Mouse (Mus musculus): Measurements from ENCODE around the gene Zfp65.
"Not testable (repeated sequence)": the region's sequence is repeated elsewhere in the genome, so short reads cannot be mapped to it uniquely, and the experiment has no call there.

The Zfp65 gene

DNA sequence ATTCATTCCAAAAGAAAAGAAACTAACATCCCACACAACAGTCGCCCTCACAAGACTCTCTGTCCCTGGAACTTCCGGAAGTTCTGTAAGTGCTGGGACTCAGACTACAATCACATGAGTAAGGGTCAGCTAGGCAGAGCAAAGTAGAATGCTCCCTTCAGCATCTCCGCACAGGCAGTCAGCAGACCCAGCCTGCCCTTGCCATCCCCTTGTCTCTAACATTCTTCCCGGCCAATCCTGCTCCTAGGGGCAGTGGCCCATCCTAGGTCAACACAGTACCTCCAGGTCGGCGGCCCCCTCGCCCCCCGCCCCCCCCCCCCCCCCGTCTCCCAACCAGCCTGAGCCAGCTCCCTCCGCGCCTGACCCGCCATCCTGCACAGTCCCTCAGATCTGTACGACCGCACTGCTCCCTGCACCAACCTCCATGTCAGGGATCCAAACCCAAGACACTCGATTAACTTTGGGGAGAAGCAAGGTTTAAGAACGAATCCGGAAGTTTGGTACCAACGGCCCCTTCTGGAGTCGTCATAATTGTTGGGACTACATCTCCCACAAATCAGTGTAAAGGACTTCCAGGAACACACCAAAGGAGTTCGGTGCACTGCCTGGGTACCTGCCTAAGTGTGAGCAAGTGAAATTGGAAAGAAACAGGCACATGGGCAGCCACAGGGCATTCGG is at the start of gene Zfp65:
Zfp65 (minus strand) TSS at position 533 of the 678 bp plus-strand sequence.
- DNase-seq (ENCODE audit: low spot score) = peak; percentile 75

GRCm38 (mm10) chr13:67763031-67763768 is 34.2 kb upstream of the Zfp65 start:
- DNase-seq (ENCODE audit: low spot score) = no peak

DNA sequence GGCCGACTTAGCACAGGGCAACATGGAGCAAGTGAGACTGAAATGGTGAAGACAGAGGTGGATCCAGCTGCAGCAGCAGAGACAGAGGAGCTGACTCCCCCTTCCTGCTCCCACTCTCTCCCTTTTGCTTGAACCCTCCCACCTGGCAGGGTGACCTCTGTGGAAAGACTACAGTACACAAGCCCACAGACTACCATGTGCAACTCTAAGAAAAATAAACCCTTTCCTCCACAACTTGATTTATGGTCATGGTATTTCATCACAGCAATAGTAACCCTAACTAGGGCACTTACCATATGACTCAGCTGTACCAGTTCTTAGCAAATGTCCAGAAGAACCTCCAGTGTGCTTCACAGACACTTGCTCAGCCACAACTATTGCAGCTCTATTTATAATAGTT is 31.0 kb upstream of the Zfp65 start:
- no peak for DNase-seq (ENCODE audit: low spot score)

- no peak for DNase-seq (ENCODE audit: low spot score)
Measured at GRCm38 (mm10) chr13:67755761-67756160, 26.8 kb upstream of the Zfp65 start.

DNA sequence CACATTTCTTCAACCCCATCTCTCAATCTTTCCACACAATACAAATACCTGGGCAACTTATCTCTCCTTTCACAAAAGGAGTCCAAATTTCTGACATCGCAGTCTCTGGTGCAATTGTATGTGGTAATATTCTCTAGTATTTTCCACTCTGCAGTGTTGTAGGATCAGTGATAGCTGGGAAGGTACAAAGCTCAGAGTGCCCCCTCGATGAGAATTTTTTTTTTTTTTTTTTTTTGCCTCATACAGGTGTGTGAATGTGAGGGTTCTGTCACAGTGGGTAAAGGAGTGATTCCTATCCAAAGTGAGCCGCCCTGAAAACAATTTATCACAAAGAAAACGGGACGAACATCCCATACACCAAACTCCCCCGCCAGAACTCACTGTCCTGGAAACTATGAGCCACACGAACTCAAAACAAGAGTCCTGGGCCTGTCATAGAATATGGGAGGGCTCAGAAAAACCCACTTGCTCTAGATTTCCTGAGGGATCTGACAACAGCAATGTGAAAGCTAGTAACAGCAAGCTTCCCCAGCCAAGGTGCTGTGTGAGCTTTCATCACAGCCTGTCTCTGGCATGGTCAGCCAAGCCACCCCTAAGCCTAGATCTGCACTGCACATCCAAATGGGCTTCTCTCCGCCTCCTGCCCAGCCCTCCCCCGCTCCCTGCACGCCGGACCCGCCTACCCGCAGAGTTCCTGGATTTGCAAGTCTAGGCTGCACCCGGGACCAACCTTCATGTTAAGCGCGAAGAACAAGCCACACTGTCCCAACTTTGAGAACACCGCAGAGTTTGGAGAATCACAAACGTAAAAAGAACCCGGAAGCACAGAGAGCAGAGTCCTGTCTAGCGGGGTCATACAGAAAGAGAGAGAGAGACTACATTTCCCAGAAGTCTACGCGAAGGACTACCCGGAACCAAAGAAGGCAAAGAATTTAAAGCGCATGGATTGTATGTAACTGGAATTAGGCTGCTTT is 25.6 kb upstream of the Zfp65 start, which contains the start of gene Zfp85:
Zfp85 (minus strand) TSS at position 896 of the 974 bp plus-strand sequence.
- DNase-seq (ENCODE audit: low spot score) = peak; percentile 72

DNA sequence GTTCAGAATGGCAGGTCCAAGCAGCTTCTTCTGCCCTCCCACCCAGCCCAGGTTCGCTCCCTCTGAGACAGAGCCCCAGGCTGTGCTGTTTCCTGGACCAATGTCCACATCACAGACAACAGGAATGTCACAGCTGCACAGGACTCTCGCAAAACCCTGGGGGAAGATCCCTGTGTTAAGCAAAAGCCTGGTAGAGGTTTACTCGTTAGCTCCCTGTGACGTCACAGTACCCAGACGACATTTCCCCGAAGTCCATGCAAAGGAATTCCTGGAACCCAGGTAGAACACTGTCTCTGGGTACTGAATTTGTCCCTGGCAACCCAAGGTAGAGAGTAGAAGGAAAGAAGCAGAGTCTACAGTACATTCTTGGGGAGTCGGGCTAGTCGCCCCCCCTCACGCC is 14.9 kb upstream of the Zfp65 start:
- no peak for DNase-seq (ENCODE audit: low spot score)

DNA sequence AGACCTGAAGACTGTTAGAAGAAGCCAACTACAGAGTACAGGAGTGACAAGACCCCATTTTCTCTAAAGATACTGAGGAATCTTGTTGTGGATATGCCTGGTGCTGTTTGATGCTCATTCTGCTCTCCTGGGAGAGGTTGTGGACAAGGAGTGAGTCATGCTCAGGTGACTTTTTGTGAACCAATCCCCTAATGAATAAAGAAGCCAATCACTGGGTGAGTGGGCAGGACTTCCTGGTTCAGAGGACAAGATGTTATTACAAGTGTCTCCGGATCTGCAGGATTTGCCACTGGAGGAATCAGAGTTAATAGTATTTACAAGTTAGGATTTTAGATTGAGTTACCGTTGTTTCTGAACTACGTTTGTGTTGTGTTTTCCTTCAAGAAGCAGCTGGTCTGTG is 14.0 kb upstream of the Zfp65 start:
- no peak for DNase-seq (ENCODE audit: low spot score)

- DNase-seq (ENCODE audit: low spot score) = not testable (repeated sequence)
Measured at GRCm38 (mm10) chr13:67734391-67734790, 5.4 kb upstream of the Zfp65 start.

GRCm38 (mm10) chr13:67729441-67729840 is 468 bp upstream of the Zfp65 start:
- DNase-seq (ENCODE audit: low spot score) = peak; percentile 76

DNA sequence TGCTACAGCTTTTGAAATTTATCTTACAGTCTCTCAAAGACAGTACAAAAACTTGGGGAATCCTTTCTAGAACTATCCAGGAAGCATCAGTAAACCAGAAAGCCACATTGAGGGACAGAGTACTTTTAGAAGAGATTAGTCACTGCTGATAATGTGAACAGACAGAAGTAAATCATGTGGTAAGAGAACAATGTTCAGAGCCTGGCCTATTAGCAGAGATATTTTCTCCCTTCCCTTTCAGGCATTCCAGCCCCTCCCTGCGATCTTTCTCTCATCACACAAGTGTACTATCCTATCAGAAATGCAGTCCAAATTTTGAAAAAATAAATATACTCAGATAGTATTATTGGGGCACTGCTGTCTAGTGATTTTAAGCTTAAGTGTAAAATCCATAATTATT is 867 bp downstream of the Zfp65 start:
- DNase-seq (ENCODE audit: low spot score) = no peak

DNA sequence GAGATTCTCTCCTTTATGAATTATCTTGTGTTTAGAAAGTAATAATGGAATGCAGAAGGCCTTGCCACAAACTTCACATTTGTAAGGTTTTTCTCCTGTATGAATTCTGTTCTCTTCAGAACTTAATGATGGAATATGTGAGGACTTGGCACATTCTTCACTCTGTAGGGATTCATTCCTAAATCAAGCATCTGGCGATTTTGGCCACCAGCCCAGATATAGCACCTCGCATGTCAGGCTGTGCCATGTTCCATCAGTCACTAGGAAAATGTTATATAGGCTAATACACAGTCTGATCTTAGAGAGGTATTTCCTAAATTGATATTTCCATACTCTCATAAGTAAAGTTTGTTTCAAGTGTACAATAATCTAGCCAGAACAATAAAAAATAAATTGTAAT is 3.6 kb downstream of the Zfp65 start:
- DNase-seq (ENCODE audit: low spot score) = peak; percentile 26

GRCm38 (mm10) chr13:67723848-67724479 is 5.0 kb downstream of the Zfp65 start:
- peak; percentile 91 for DNase-seq (ENCODE audit: low spot score)

- DNase-seq (ENCODE audit: low spot score) = no peak
Measured at GRCm38 (mm10) chr13:67686971-67687370, 42.0 kb downstream of the Zfp65 start, which contains the start of gene Zfp738. Zfp738 (minus strand) TSS chr13:67687071.

- not testable (repeated sequence) for DNase-seq (ENCODE audit: low spot score)
Measured at GRCm38 (mm10) chr13:67683841-67684240, 45.1 kb downstream of the Zfp65 start.

DNA sequence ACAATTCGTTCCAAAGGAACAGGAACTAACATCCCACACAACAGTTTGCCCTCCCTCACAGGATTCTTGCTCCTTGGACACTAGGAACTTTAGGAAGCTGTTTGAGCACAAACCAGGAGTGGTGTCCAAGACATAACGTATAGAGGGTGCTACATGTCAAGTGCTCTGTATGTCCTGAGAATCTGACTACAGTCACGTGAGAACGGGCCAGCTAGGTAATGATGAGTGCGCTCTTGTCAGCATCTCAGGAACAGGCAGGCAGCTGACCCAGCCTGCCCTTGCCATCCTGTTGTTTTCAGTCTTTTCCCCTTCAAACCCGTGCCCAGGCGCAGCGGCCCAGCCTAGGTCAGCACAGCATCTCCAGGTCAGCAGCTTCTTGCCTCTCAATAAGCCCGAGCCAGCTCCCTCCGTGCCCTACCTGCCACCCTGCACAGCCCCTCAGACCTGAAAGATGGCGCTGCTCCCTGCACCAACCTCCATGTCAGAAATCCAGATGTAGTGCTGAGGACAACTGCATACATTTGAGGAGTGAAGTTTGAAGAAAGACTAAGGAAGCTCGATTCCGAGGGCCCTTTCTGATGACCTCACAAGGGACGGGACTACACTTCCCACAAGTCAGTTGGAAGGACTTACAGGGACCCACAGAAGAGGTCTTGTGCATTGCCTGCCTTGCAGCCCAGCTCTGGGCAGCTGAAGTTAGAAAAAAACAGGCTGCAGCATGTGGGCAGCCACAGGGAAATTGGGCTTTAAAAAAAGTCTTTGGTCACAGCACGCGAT is 45.8 kb downstream of the Zfp65 start:
- DNase-seq (ENCODE audit: low spot score) = peak; percentile 94

GRCm38 (mm10) chr13:67674902-67675301 is 54.1 kb downstream of the Zfp65 start:
- no peak for DNase-seq (ENCODE audit: low spot score)
